Mouse (Mus musculus): ENCODE measurements around the gene Mblac2. TPM values are rescaled to one million over a fixed set of nuclear protein-coding genes. Genes with fewer than 3 reads are reported as not detected.
A peak's percentile ranks its signal among the peaks of the same experiment; 100 is the strongest.
"Not testable (repeated sequence)": the region's sequence is repeated elsewhere in the genome, so short reads cannot be mapped to it uniquely, and the experiment has no call there.

The Mblac2 gene
- polyA plus RNA-seq, 1 experiment = 1.5 TPM

- Histone ChIP-seq H3K9me3 (no peaks in the 10 kb centered on the region), H3K4me1 (peaks cover 33% of the 10 kb centered on the region), H3K36me3 (replicated peaks; ENCODE audit: low read length) (peaks cover 67% of the 10 kb centered on the region), H3K27me3 (replicated peaks) (no peaks in the 10 kb centered on the region), H3K4me3 (replicated peaks) (peak overlapping the region; percentile 80)
- TF ChIP-seq FLI1 (IDR thresholded peaks at IDR 0.05; ENCODE audit: low read length) (no peak), GATA1 (IDR thresholded peaks at IDR 0.05; ENCODE audit: borderline replicate concordance, low read length) (no peak)
Observed at GRCm38 (mm10) chr13:81691606-81692005, 19.5 kb upstream of the Mblac2 start.

- Histone ChIP-seq H3K36me3 (replicated peaks; ENCODE audit: low read length) (peaks cover 71% of the 10 kb centered on the region), H3K27me3 (replicated peaks) (no peaks in the 10 kb centered on the region), H3K4me3 (replicated peaks) (no peak overlapping the region), H3K4me1 (peaks cover 34% of the 10 kb centered on the region), H3K9me3 (no peaks in the 10 kb centered on the region)
- TF ChIP-seq GATA1 (IDR thresholded peaks at IDR 0.05; ENCODE audit: borderline replicate concordance, low read length) = no peak
- no peak for TF ChIP-seq FLI1 (IDR thresholded peaks at IDR 0.05; ENCODE audit: low read length)
Observed at GRCm38 (mm10) chr13:81694446-81694845, 16.7 kb upstream of the Mblac2 start.

- Histone ChIP-seq H3K9me3 (no peaks in the 10 kb centered on the region), H3K4me3 (replicated peaks) (no peak overlapping the region), H3K27me3 (replicated peaks) (no peaks in the 10 kb centered on the region), H3K36me3 (replicated peaks; ENCODE audit: low read length) (peaks cover 42% of the 10 kb centered on the region), H3K4me1 (peaks cover 54% of the 10 kb centered on the region)
- TF ChIP-seq GATA1 (IDR thresholded peaks at IDR 0.05; ENCODE audit: borderline replicate concordance, low read length) (no peak), FLI1 (IDR thresholded peaks at IDR 0.05; ENCODE audit: low read length) (no peak)
Observed at GRCm38 (mm10) chr13:81703148-81703547, 8.0 kb upstream of the Mblac2 start.

- no peaks in the 10 kb centered on the region for H3K9me3 ChIP-seq
Observed at GRCm38 (mm10) chr13:81703621-81704020, 7.5 kb upstream of the Mblac2 start.

GRCm38 (mm10) chr13:81706311-81706710, 4.8 kb upstream of the Mblac2 start:
- peaks cover 18% of the 10 kb centered on the region for H3K36me3 ChIP-seq (replicated peaks; ENCODE audit: low read length)
- H3K4me3 ChIP-seq (replicated peaks) = no peak overlapping the region
- peaks cover 66% of the 10 kb centered on the region for H3K4me1 ChIP-seq
- no peak for TF ChIP-seq FLI1 (IDR thresholded peaks at IDR 0.05; ENCODE audit: low read length)
- TF ChIP-seq GATA1 (IDR thresholded peaks at IDR 0.05; ENCODE audit: borderline replicate concordance, low read length) = no peak
- H3K9me3 ChIP-seq = no peaks in the 10 kb centered on the region
- H3K27me3 ChIP-seq (replicated peaks) = no peaks in the 10 kb centered on the region

More at GRCm38 (mm10) chr13:81703621-81704020, 7.5 kb upstream of the Mblac2 start:
- Histone ChIP-seq H3K36me3 (replicated peaks; ENCODE audit: low read length) (peaks cover 43% of the 10 kb centered on the region), H3K4me3 (replicated peaks) (no peak overlapping the region), H3K27me3 (replicated peaks) (no peaks in the 10 kb centered on the region), H3K4me1 (peaks cover 58% of the 10 kb centered on the region)
- TF ChIP-seq FLI1 (IDR thresholded peaks at IDR 0.05; ENCODE audit: low read length) = no peak
- no peak for TF ChIP-seq GATA1 (IDR thresholded peaks at IDR 0.05; ENCODE audit: borderline replicate concordance, low read length)

- Histone ChIP-seq H3K27me3 (replicated peaks) (no peaks in the 10 kb centered on the region), H3K4me3 (replicated peaks) (peak overlapping the region; percentile 99), H3K36me3 (replicated peaks; ENCODE audit: low read length) (peaks cover 4% of the 10 kb centered on the region), H3K9me3 (no peaks in the 10 kb centered on the region), H3K4me1 (peaks cover 64% of the 10 kb centered on the region)
- TF ChIP-seq FLI1 (IDR thresholded peaks at IDR 0.05; ENCODE audit: low read length) (no peak), GATA1 (IDR thresholded peaks at IDR 0.05; ENCODE audit: borderline replicate concordance, low read length) (no peak)
Observed at GRCm38 (mm10) chr13:81709805-81710204, 1.3 kb upstream of the Mblac2 start.

- H3K27me3 ChIP-seq (replicated peaks) = no peaks in the 10 kb centered on the region
- peaks cover 4% of the 10 kb centered on the region for H3K36me3 ChIP-seq (replicated peaks; ENCODE audit: low read length)
- no peak for TF ChIP-seq GATA1 (IDR thresholded peaks at IDR 0.05; ENCODE audit: borderline replicate concordance, low read length)
- TF ChIP-seq FLI1 (IDR thresholded peaks at IDR 0.05; ENCODE audit: low read length) = no peak
- no peaks in the 10 kb centered on the region for H3K9me3 ChIP-seq
- H3K4me3 ChIP-seq (replicated peaks) = peak overlapping the region; percentile 99
- peaks cover 59% of the 10 kb centered on the region for H3K4me1 ChIP-seq
Observed at GRCm38 (mm10) chr13:81710266-81710665, 875 bp upstream of the Mblac2 start.

- Histone ChIP-seq H3K27me3 (replicated peaks) (no peaks in the 10 kb centered on the region), H3K4me3 (replicated peaks) (peak overlapping the region; percentile 99), H3K4me1 (peaks cover 44% of the 10 kb centered on the region), H3K36me3 (replicated peaks; ENCODE audit: low read length) (peaks cover 6% of the 10 kb centered on the region), H3K9me3 (no peaks in the 10 kb centered on the region)
- TF ChIP-seq FLI1 (IDR thresholded peaks at IDR 0.05; ENCODE audit: low read length) (no peak), GATA1 (IDR thresholded peaks at IDR 0.05; ENCODE audit: borderline replicate concordance, low read length) (no peak)
Observed at GRCm38 (mm10) chr13:81711546-81712371, 618 bp downstream of the Mblac2 start.

GRCm38 (mm10) chr13:81713896-81714295, 2.8 kb downstream of the Mblac2 start:
- Histone ChIP-seq H3K4me1 (peaks cover 33% of the 10 kb centered on the region), H3K9me3 (no peaks in the 10 kb centered on the region), H3K4me3 (replicated peaks) (no peak overlapping the region), H3K36me3 (replicated peaks; ENCODE audit: low read length) (peaks cover 2% of the 10 kb centered on the region), H3K27me3 (replicated peaks) (no peaks in the 10 kb centered on the region)
- no peak for TF ChIP-seq GATA1 (IDR thresholded peaks at IDR 0.05; ENCODE audit: borderline replicate concordance, low read length)
- TF ChIP-seq FLI1 (IDR thresholded peaks at IDR 0.05; ENCODE audit: low read length) = no peak

- H3K4me3 ChIP-seq (replicated peaks); H3K9me3 ChIP-seq; H3K27me3 ChIP-seq (replicated peaks): not testable (repeated sequence)
- Histone ChIP-seq H3K4me1 (peaks cover 34% of the 10 kb centered on the region), H3K36me3 (replicated peaks; ENCODE audit: low read length) (peaks cover 14% of the 10 kb centered on the region)
Observed at GRCm38 (mm10) chr13:81728141-81728540, 17.0 kb downstream of the Mblac2 start.
